Mouse (Mus musculus) cerebellum, adult 18-20 months (tissue): ENCODE data around the gene Gm20388.

Experiments
- DNase-seq, 2 experiments: peaks; one replicate each; pipeline ENCODE4 v3.0.0; 2021

Gene Gm20388

GRCm38 (mm10) chr8:122697586-122697985, 2786.9 kb downstream of the Gm20388 start:
- DNase-seq: no peak

- no peak for DNase-seq
These were observed 2787.7 kb downstream of the Gm20388 start for GRCm38 (mm10) chr8:122698254-122698768.

- peak in 1 of 2 experiments; percentile 39 for DNase-seq
These were observed 2788.4 kb downstream of the Gm20388 start, which contains the start of gene Cbfa2t3 for GRCm38 (mm10) chr8:122699005-122699492. Cbfa2t3 (minus strand) TSS chr8:122699109.

GRCm38 (mm10) chr8:122700628-122701027, 2790.0 kb downstream of the Gm20388 start:
- DNase-seq: no peak

- DNase-seq: no peak
These were observed 2791.0 kb downstream of the Gm20388 start for GRCm38 (mm10) chr8:122701441-122702185.

- DNase-seq: no peak
These were observed 2791.8 kb downstream of the Gm20388 start for GRCm38 (mm10) chr8:122702301-122702941.

GRCm38 (mm10) chr8:122702957-122703356, 2792.3 kb downstream of the Gm20388 start:
- DNase-seq: no peak

- no peak for DNase-seq
These were observed 2794.0 kb downstream of the Gm20388 start for GRCm38 (mm10) chr8:122704612-122705011.

GRCm38 (mm10) chr8:122705901-122706561, 2795.4 kb downstream of the Gm20388 start:
- no peak for DNase-seq

- no peak for DNase-seq
These were observed 2796.5 kb downstream of the Gm20388 start for GRCm38 (mm10) chr8:122707184-122707583.

GRCm38 (mm10) chr8:122709340-122710111, 2798.9 kb downstream of the Gm20388 start:
- DNase-seq: peak; percentile 57 to 68

GRCm38 (mm10) chr8:122711480-122711879, 2800.8 kb downstream of the Gm20388 start:
- no peak for DNase-seq

- no peak for DNase-seq
These were observed 2801.3 kb downstream of the Gm20388 start for GRCm38 (mm10) chr8:122711891-122712365.

GRCm38 (mm10) chr8:122712411-122713156, 2801.9 kb downstream of the Gm20388 start:
- no peak for DNase-seq

- DNase-seq: no peak
These were observed 2802.5 kb downstream of the Gm20388 start for GRCm38 (mm10) chr8:122713157-122713518.

GRCm38 (mm10) chr8:122716566-122716965, 2805.9 kb downstream of the Gm20388 start:
- DNase-seq: no peak

GRCm38 (mm10) chr8:122717869-122718509, 2807.3 kb downstream of the Gm20388 start:
- DNase-seq: no peak

GRCm38 (mm10) chr8:122718711-122719499, 2808.3 kb downstream of the Gm20388 start:
- no peak for DNase-seq

- DNase-seq: no peak
These were observed 2808.9 kb downstream of the Gm20388 start for GRCm38 (mm10) chr8:122719500-122720065.
